In the genomic region with DNA sequence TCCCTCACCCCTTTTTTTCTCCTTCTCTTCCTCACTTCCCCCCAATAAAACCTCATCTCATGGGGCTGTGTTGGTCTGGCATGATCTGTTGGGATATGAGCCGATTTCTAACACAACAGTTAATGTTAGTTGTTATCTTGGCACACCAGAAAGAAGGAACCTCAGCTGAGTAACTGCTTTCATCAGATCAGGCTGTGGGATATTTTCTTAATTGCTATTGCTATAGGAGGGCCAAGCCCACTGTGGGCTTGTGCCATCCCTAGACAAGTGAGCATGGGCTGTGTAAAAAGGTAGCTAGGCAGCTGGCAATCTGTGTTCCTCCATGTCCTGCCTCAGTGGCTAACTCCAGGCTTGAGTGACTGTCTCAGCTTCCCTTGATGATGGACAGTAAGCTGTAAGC, we compare ENCODE assay signal across 24 mouse cellular contexts.
"Had no signal": no experiment of that assay in that cellular context is flagged by ENCODE, and none has a peak within 500 bp of the region (broad histone marks: within the 10 kb centered on the region; RNA-seq: fewer than 3 reads in every experiment).

No protein-coding gene starts in this region.

- H3K27ac ChIP-seq: gastrocnemius, adult 2 months; heart, adult 2 months; hindbrain, embryonic 10.5 days; hindbrain, embryonic 12.5 days; hindbrain, embryonic 14.5 days; intestine, embryonic 15.5 days; left cerebral cortex, adult 2 months; limb, embryonic 13.5 days; limb, embryonic 15.5 days; liver, embryonic 12.5 days; liver, embryonic 14.5 days had no signal

- H3K4me3 ChIP-seq: gastrocnemius, adult 2 months; heart, adult 2 months; heart, embryonic 12.5 days; hindbrain, embryonic 10.5 days; hindbrain, embryonic 12.5 days; intestine, embryonic 15.5 days; left cerebral cortex, adult 2 months; limb, embryonic 13.5 days; limb, embryonic 15.5 days; liver, embryonic 12.5 days had no signal

- H3K9me3 ChIP-seq: heart, embryonic 12.5 days; hindbrain, embryonic 10.5 days; hindbrain, embryonic 12.5 days; intestine, embryonic 15.5 days; limb, embryonic 13.5 days; limb, embryonic 15.5 days; liver, embryonic 12.5 days had no signal

- ATAC-seq: hindbrain, embryonic 16.5 days; inflammation-experienced regulatory T-cells, adult 6 months; intestine, embryonic 15.5 days; intestine, postnatal 0 days; liver, embryonic 12.5 days had no signal

- H3K4me1 ChIP-seq: heart, embryonic 12.5 days; intestine, embryonic 15.5 days; liver, embryonic 12.5 days had no signal

- H3K36me3 ChIP-seq: heart, embryonic 12.5 days; hindbrain, embryonic 10.5 days; hindbrain, embryonic 12.5 days; intestine, embryonic 15.5 days; limb, embryonic 13.5 days; limb, embryonic 15.5 days; liver, embryonic 12.5 days had no signal

- H3K9ac ChIP-seq: heart, embryonic 12.5 days; hindbrain, embryonic 12.5 days; hindbrain, embryonic 14.5 days; intestine, embryonic 15.5 days; limb, embryonic 13.5 days; limb, embryonic 15.5 days; liver, embryonic 12.5 days; liver, embryonic 14.5 days had no signal

- DNase-seq: gastrocnemius, adult 2 months; gastrocnemius, postnatal 10 days; gastrocnemius, postnatal 25 days; heart, adult 11 months; heart, adult 2 months; heart, postnatal 10 days; heart, postnatal 4 days; kidney, adult 18-20 months; kidney, adult 8-10 months; kidney, postnatal 10 days; kidney, postnatal 36 days had no signal

- H3K27me3 ChIP-seq: heart, embryonic 12.5 days; hindbrain, embryonic 12.5 days; intestine, embryonic 15.5 days; limb, embryonic 13.5 days; limb, embryonic 15.5 days; liver, embryonic 12.5 days had no signal
